Mouse (Mus musculus) kidney, embryonic 14.5 days (tissue): ENCODE measurements at regions not wholly inside any gene's neighbourhood (a gene's known extent, or its start where the extent isn't known, plus 50 kb on each side); places are given as distances from the start of the nearest gene placed in this dataset.

Experiments used
- ATAC-seq: fragments of 200-750 bp; cut with Nextera tagmentation; 2 replicates; pipeline ENCODE4 v1.8.0; 2017; ENCODE audit warnings: moderate number of reproducible peaks, mild to moderate bottlenecking, moderate TSS enrichment, moderate library complexity; ENCODE audit not compliant: low FRiP score, low TSS enrichment
- H3K27ac ChIP-seq: fragments of 300-500 bp; sonication (generic); 2 replicates; pipeline ENCODE4 v1.5.1; 2014; ENCODE audit warnings: low read depth, mild to moderate bottlenecking, low read length, moderate library complexity, mixed read lengths
- H3K27me3 ChIP-seq: fragments of 300-500 bp; sonication (generic); 2 replicates; pipeline ENCODE4 v1.6.1; 2014; ENCODE audit warnings: mild to moderate bottlenecking, low read length; ENCODE audit not compliant: control insufficient read depth, insufficient read depth
- H3K36me3 ChIP-seq: fragments of 300-500 bp; sonication (generic); 2 replicates; pipeline ENCODE4 v1.6.1; 2014; ENCODE audit warnings: low read length, mixed read lengths; ENCODE audit not compliant: control insufficient read depth, insufficient read depth
- H3K4me1 ChIP-seq: fragments of 300-500 bp; sonication (generic); 2 replicates; pipeline ENCODE4 v1.6.1; 2014; ENCODE audit warnings: low read length, mixed read lengths; ENCODE audit not compliant: control insufficient read depth, insufficient read depth
- H3K4me2 ChIP-seq: fragments of 300-500 bp; sonication (generic); replicated peaks from 2 replicates; pipeline ENCODE4 v1.6.1; 2014; ENCODE audit warnings: low read depth, mild to moderate bottlenecking, low read length
- H3K4me3 ChIP-seq: fragments of 300-500 bp; sonication (generic); 2 replicates; pipeline ENCODE4 v1.5.1; 2014; ENCODE audit warnings: mild to moderate bottlenecking, low read length
- H3K9ac ChIP-seq: fragments of 300-500 bp; sonication (generic); 2 replicates; pipeline ENCODE4 v1.6.1; 2014; ENCODE audit warnings: low read depth, mild to moderate bottlenecking, low read length, moderate library complexity
- H3K9me3 ChIP-seq: fragments of 300-500 bp; sonication (generic); 2 replicates; pipeline ENCODE4 v1.6.1; 2016; ENCODE audit warnings: low read length; ENCODE audit not compliant: control insufficient read depth
- WGBS: fragments of 180-500 bp; shearing (Covaris S2); extraction: QIAGEN DNeasy Blood & Tissue Kit; methylation state at CpG from one replicate; pipeline ENCODE4 v1.1.7; 2014; 5-methylcytosine and 5-hydroxymethylcytosine counted together

GRCm38 (mm10) chr8:90597376-90597775 lies 219.8 kb downstream of the Gm19935 start:
- Histone ChIP-seq H3K4me1 (no peaks in the 10 kb centered on the region), H3K9ac (no peak overlapping the region), H3K27me3 (no peaks in the 10 kb centered on the region), H3K36me3 (no peaks in the 10 kb centered on the region), H3K9me3 (no peaks in the 10 kb centered on the region), H3K27ac (no peak overlapping the region), H3K4me3 (no peak overlapping the region), H3K4me2 (no peak overlapping the region)
- 92% methylated on average over 6 of the region's 6 CpGs for WGBS
- no peak for ATAC-seq

DNA sequence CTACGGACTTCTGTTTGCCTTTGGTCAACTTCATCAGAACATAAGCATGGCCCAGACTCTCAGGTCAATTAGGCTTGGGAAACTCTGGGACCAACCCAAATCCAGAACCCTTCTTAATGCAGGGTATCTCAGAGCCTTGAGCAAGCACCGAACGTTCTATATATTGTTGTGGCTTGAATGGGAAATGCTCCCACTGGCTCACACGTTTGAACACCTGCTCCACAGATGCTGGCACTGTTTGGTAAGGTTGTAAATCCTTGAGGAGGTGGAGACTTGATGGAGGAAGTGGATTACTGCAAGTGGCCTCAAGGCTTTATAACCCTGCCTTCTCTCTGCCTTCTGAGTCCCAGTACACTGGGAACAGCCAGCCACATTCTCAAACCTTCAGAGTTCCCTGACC lies 231.3 kb upstream of the Tox3 start:
- Histone ChIP-seq H3K4me1 (no peaks in the 10 kb centered on the region), H3K36me3 (no peaks in the 10 kb centered on the region), H3K4me3 (no peak overlapping the region), H3K4me2 (no peak overlapping the region), H3K9me3 (no peaks in the 10 kb centered on the region), H3K27ac (no peak overlapping the region), H3K9ac (no peak overlapping the region), H3K27me3 (no peaks in the 10 kb centered on the region)
- 78% methylated on average over 4 of the region's 4 CpGs for WGBS
- no peak for ATAC-seq

DNA sequence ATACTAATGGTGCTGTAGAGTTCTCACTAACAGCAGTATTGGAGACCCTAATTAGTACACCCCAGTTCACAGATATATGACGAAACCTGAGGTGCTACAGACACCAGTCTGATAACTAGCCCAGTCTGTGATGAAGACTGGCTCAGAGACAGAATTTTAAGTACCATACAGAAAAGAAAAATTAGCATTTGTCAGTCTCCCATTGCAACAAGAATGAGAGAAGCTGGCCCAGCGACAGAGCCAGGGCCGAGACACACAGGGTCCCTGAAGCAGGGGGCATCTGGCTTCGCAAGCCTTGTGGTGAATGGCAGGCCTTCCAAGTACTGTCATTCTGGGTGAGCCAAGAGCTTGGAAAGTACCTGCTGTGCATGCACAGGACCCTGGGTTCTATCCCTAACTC lies 228.8 kb upstream of the Tox3 start:
- no peak overlapping the region for H3K4me3 ChIP-seq
- H3K4me1 ChIP-seq, result no peaks in the 10 kb centered on the region
- WGBS, result 74% methylated on average over 4 of the region's 4 CpGs
- H3K36me3 ChIP-seq, result no peaks in the 10 kb centered on the region
- ATAC-seq, result no peak
- H3K9ac ChIP-seq, result no peak overlapping the region
- H3K4me2 ChIP-seq, result no peak overlapping the region
- no peak overlapping the region for H3K27ac ChIP-seq
- no peaks in the 10 kb centered on the region for H3K9me3 ChIP-seq
- H3K27me3 ChIP-seq, result no peaks in the 10 kb centered on the region

DNA sequence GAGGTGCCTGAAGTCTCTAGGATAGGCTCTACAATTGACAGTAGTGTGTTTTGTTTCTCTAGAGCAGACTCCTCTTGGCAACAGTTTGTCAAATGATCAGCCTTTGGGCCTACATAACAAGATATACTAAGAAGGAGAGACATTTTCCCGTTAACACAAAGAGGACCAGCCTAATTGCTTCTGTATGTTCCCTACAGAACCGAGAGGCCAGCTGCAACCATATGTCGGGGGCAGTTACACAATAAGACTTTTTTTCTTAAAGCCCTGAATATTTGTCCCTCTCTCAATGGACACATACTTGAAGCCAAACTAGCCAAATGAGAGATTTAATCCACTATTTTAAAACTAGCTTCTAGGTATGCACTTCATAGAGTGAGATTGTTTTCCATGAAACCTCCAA lies 226.5 kb upstream of the Tox3 start:
- Histone ChIP-seq H3K9ac (no peak overlapping the region), H3K27ac (no peak overlapping the region), H3K4me3 (no peak overlapping the region), H3K36me3 (no peaks in the 10 kb centered on the region), H3K9me3 (no peaks in the 10 kb centered on the region), H3K27me3 (no peaks in the 10 kb centered on the region), H3K4me2 (no peak overlapping the region), H3K4me1 (no peaks in the 10 kb centered on the region)
- ATAC-seq, result no peak
- WGBS, result 89% methylated on average over 3 of the region's 3 CpGs

GRCm38 (mm10) chr8:90556079-90556427 lies 207.9 kb upstream of the Tox3 start:
- no peak for ATAC-seq
- Histone ChIP-seq H3K27me3 (no peaks in the 10 kb centered on the region), H3K9ac (no peak overlapping the region), H3K9me3 (no peaks in the 10 kb centered on the region), H3K4me2 (no peak overlapping the region), H3K4me3 (no peak overlapping the region), H3K36me3 (no peaks in the 10 kb centered on the region), H3K27ac (no peak overlapping the region), H3K4me1 (no peaks in the 10 kb centered on the region)
- 67% methylated on average over 7 of the region's 7 CpGs for WGBS

GRCm38 (mm10) chr8:90555415-90556078 lies 207.4 kb upstream of the Tox3 start:
- 46% methylated on average over 14 of the region's 14 CpGs for WGBS
- Histone ChIP-seq H3K27me3 (no peaks in the 10 kb centered on the region), H3K4me1 (no peaks in the 10 kb centered on the region), H3K4me3 (no peak overlapping the region), H3K9me3 (no peaks in the 10 kb centered on the region), H3K9ac (no peak overlapping the region), H3K27ac (no peak overlapping the region), H3K36me3 (no peaks in the 10 kb centered on the region), H3K4me2 (no peak overlapping the region)
- ATAC-seq, result no peak

DNA sequence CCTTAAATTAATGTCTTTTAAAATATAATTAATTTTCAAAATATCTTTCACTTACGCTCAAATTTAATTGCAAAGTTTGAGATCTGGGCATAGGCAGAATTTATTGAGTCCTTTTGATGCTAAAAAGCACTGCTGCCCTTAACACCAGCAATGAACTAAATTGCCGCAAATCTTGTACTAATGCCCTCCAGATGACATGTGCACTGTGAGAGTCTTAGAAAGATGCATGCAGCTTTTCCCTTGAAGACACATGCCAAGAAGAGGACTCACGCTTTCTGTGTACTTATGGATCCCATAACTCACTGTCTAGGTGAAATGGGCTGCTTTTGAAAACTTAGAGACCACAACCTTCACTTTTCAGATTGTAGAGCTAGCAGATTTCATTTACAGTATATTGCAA lies 199.1 kb upstream of the Tox3 start:
- Histone ChIP-seq H3K27me3 (no peaks in the 10 kb centered on the region), H3K9ac (no peak overlapping the region), H3K4me1 (no peaks in the 10 kb centered on the region), H3K36me3 (no peaks in the 10 kb centered on the region), H3K9me3 (no peaks in the 10 kb centered on the region), H3K4me2 (no peak overlapping the region), H3K27ac (no peak overlapping the region), H3K4me3 (no peak overlapping the region)
- no peak for ATAC-seq
- WGBS, result 53% methylated on average over 3 of the region's 3 CpGs

- no peaks in the 10 kb centered on the region for H3K36me3 ChIP-seq
- ATAC-seq, result no peak
- no peak overlapping the region for H3K27ac ChIP-seq
- H3K9ac ChIP-seq, result no peak overlapping the region
- no peaks in the 10 kb centered on the region for H3K9me3 ChIP-seq
- 57% methylated on average over 8 of the region's 8 CpGs for WGBS
- no peak overlapping the region for H3K4me2 ChIP-seq
- H3K27me3 ChIP-seq, result no peaks in the 10 kb centered on the region
- no peak overlapping the region for H3K4me3 ChIP-seq
- no peaks in the 10 kb centered on the region for H3K4me1 ChIP-seq
Measured at GRCm38 (mm10) chr8:90542619-90543018, 194.5 kb upstream of the Tox3 start.

GRCm38 (mm10) chr8:90536196-90536640 lies 188.1 kb upstream of the Tox3 start:
- no peak overlapping the region for H3K4me2 ChIP-seq

More at GRCm38 (mm10) chr8:90536196-90536640, 188.1 kb upstream of the Tox3 start:
- 93% methylated on average over 4 of the region's 4 CpGs for WGBS
- H3K4me3 ChIP-seq, result no peak overlapping the region
- no peak for ATAC-seq
- H3K36me3 ChIP-seq, result no peaks in the 10 kb centered on the region
- no peak overlapping the region for H3K27ac ChIP-seq
- no peak overlapping the region for H3K9ac ChIP-seq
- H3K27me3 ChIP-seq, result no peaks in the 10 kb centered on the region
- H3K9me3 ChIP-seq, result no peaks in the 10 kb centered on the region
- H3K4me1 ChIP-seq, result no peaks in the 10 kb centered on the region
